Mouse (Mus musculus): ENCODE results near the gene Tenm2.

DNA sequence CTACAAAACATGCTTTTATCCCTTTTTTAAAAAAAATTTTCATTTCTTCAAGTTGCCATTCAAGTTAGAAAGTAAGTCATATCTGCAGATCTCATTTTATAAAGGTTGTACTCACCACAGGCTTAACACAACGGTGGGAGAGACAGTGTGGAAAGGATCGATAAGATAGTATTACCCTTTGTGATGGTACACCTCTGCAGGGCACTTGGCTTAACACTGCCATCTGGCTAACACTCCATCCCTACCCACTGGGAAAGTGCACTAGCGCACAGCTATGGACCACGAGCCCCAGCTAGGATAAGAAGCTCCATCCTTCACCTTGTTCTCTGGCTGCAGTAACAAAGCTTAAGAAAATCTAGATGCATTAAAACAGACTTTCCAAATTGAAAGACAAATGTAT, 194.5 kb downstream of the Tenm2 start:
- TF ChIP-seq CTCF (conservative IDR thresholded peaks at IDR 0.05; ENCODE audit: insufficient read depth, insufficient read length, low read depth, low read length), result no peak
- TF ChIP-seq POLR2A (IDR thresholded peaks at IDR 0.05; ENCODE audit: low read depth, low read length), result no peak

All from kidney, adult 2 months (tissue).